Mouse (Mus musculus): ENCODE measurements around the gene Fbxw5. TPM values are rescaled to one million over a fixed set of nuclear protein-coding genes. Genes with fewer than 3 reads are reported as not detected.
A peak's percentile ranks its signal among the peaks of the same experiment; 100 is the strongest.
"Not testable (repeated sequence)": the region's sequence is repeated elsewhere in the genome, so short reads cannot be mapped to it uniquely, and the experiment has no call there.

Fbxw5 gene
- total and polyA plus RNA-seq, 2 experiments, result 18.6 to 18.8 TPM

- H3K9ac ChIP-seq (ENCODE audit: low read depth, low read length), result no peak overlapping the region
- H3K27me3 ChIP-seq (ENCODE audit: control insufficient read depth, insufficient read depth, low read length), result no peaks in the 10 kb centered on the region
- no peaks in the 10 kb centered on the region for H3K4me1 ChIP-seq (ENCODE audit: control insufficient read depth, insufficient read depth, low read length)
- TF ChIP-seq POLR2A (IDR thresholded peaks at IDR 0.05; ENCODE audit: extremely low read depth, insufficient read depth, low read length) (no peak), CTCF (IDR thresholded peaks at IDR 0.05; ENCODE audit: low read depth, low read length) (peak; percentile 81)
- H3K4me3 ChIP-seq (ENCODE audit: insufficient read depth, low read depth, low read length), result no peak overlapping the region
- H3K36me3 ChIP-seq (ENCODE audit: control insufficient read depth, insufficient read depth, low read length), result no peaks in the 10 kb centered on the region
- H3K27ac ChIP-seq (replicated peaks; ENCODE audit: insufficient read depth, low read depth, low read length), result no peak overlapping the region
- 28% methylated on average over 5 of the region's 5 CpGs for WGBS
- DNase-seq (ENCODE audit: extremely low read depth, low read depth, low spot score), result peak; percentile 63
- H3K79me2 ChIP-seq (ENCODE audit: control insufficient read depth, insufficient read depth, low read length), result peaks cover 2% of the 10 kb centered on the region
Observed at GRCm38 (mm10) chr2:25551186-25551585, 50.6 kb downstream of the Fbxw5 start.

DNA sequence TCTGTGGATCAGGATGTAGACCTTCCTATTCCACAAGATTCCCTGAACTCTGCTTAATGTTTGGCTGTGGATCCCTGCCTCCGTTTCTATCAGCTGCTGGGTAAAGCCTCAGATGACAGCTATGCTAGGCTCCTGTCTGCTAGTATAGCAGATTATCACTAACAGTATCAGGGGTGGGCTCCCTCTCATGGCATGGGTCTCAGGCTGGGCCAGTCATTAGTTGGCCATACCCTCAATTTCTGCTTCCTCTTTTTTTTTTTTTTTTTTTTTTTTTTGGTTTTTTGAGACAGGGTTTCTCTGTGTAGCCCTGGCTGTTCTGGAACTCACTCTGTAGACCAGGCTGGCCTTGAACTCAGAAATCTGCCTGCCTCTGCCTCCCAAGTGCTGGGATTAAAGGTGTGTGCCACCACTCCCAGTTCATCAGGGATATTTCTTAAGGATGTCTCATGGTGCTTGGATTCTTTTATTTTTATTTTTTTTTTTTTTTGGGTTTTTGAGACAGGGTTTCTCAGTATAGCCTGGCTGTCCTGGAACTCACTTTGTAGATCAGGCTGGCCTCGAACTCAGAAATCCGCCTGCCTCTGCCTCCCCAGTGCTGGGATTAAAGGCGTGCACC lies 52.7 kb downstream of the Fbxw5 start:
- not testable (repeated sequence) for DNase-seq (ENCODE audit: extremely low read depth, low read depth, low spot score)
- 95% methylated on average over 4 of the region's 4 CpGs for WGBS

More for the DNA sequence above, 52.7 kb downstream of the Fbxw5 start:
- not testable (repeated sequence) for H3K27me3 ChIP-seq (ENCODE audit: control insufficient read depth, insufficient read depth, low read length); H3K79me2 ChIP-seq (ENCODE audit: control insufficient read depth, insufficient read depth, low read length); H3K9ac ChIP-seq (ENCODE audit: low read depth, low read length); H3K4me1 ChIP-seq (ENCODE audit: control insufficient read depth, insufficient read depth, low read length); H3K4me3 ChIP-seq (ENCODE audit: insufficient read depth, low read depth, low read length); H3K27ac ChIP-seq (replicated peaks; ENCODE audit: insufficient read depth, low read depth, low read length); H3K36me3 ChIP-seq (ENCODE audit: control insufficient read depth, insufficient read depth, low read length)

Other genes with a start within 250 kb of the Fbxw5 start
Only the 30 nearest of the 36 such genes appear.
- not detected in 2 replicates for gene Lrrc26, start 210.8 kb upstream of the Fbxw5 start, total RNA-seq (2014; rRNA removed)
- 0.07 and 0.10 TPM in 2 replicates for gene Lrrc26, start 210.8 kb upstream of the Fbxw5 start, polyA plus RNA-seq (2012; rRNA removed)
- 0.07 TPM in 1 of 2 replicates, not detected in the other for gene Grin1, start 181.6 kb upstream of the Fbxw5 start, total RNA-seq (2014; rRNA removed)
- gene Grin1, start 181.6 kb upstream of the Fbxw5 start, polyA plus RNA-seq (2012; rRNA removed), result not detected in 2 replicates
- gene Man1b1, start 168.4 kb upstream of the Fbxw5 start, total RNA-seq (2014; rRNA removed), result 17.3 and 19.5 TPM in 2 replicates
- 8.1 TPM in 2 replicates for gene Man1b1, start 168.4 kb upstream of the Fbxw5 start, polyA plus RNA-seq (2012; rRNA removed)
- 26.9 and 30.1 TPM in 2 replicates for gene Dpp7, start 144.4 kb upstream of the Fbxw5 start, total RNA-seq (2014; rRNA removed)
- gene Dpp7, start 144.4 kb upstream of the Fbxw5 start, polyA plus RNA-seq (2012; rRNA removed), result 28.6 and 45.1 TPM in 2 replicates
- gene Uap1l1, start 135.1 kb upstream of the Fbxw5 start, total RNA-seq (2014; rRNA removed), result 3.3 and 5.4 TPM in 2 replicates
- 3.0 and 8.1 TPM in 2 replicates for gene Uap1l1, start 135.1 kb upstream of the Fbxw5 start, polyA plus RNA-seq (2012; rRNA removed)
- 0.47 TPM in 1 of 2 replicates, not detected in the other for gene Sapcd2, start 128.4 kb upstream of the Fbxw5 start, total RNA-seq (2014; rRNA removed)
- gene Sapcd2, start 128.4 kb upstream of the Fbxw5 start, polyA plus RNA-seq (2012; rRNA removed), result not detected in 2 replicates
- 0.87 and 0.92 TPM in 2 replicates for gene Entpd2, start 104.9 kb upstream of the Fbxw5 start, total RNA-seq (2014; rRNA removed)
- gene Entpd2, start 104.9 kb upstream of the Fbxw5 start, polyA plus RNA-seq (2012; rRNA removed), result 5.6 and 9.7 TPM in 2 replicates
- gene Npdc1, start 101.4 kb upstream of the Fbxw5 start, total RNA-seq (2014; rRNA removed), result 1.7 and 3.6 TPM in 2 replicates
- gene Npdc1, start 101.4 kb upstream of the Fbxw5 start, polyA plus RNA-seq (2012; rRNA removed), result 8.4 and 8.9 TPM in 2 replicates
- 0.13 TPM in 1 of 2 replicates, not detected in the other for gene Fut7, start 77.5 kb upstream of the Fbxw5 start, total RNA-seq (2014; rRNA removed)
- gene Fut7, start 77.5 kb upstream of the Fbxw5 start, polyA plus RNA-seq (2012; rRNA removed), result 0.07 and 0.21 TPM in 2 replicates
- gene Abca2, start 72.0 kb upstream of the Fbxw5 start, total RNA-seq (2014; rRNA removed), result 11.1 and 13.4 TPM in 2 replicates
- gene Abca2, start 72.0 kb upstream of the Fbxw5 start, polyA plus RNA-seq (2012; rRNA removed), result 40.9 and 48.7 TPM in 2 replicates
- 0.18 and 0.54 TPM in 2 replicates for gene Clic3, start 43.9 kb upstream of the Fbxw5 start, total RNA-seq (2014; rRNA removed)
- 6.2 and 9.2 TPM in 2 replicates for gene Clic3, start 43.9 kb upstream of the Fbxw5 start, polyA plus RNA-seq (2012; rRNA removed)
- 30.6 and 36.8 TPM in 2 replicates for gene Paxx, start 39.7 kb upstream of the Fbxw5 start, total RNA-seq (2014; rRNA removed)
- 173 and 181 TPM in 2 replicates for gene Paxx, start 39.7 kb upstream of the Fbxw5 start, polyA plus RNA-seq (2012; rRNA removed)
- 7.7 and 8.9 TPM in 2 replicates for gene Ptgds, start 30.7 kb upstream of the Fbxw5 start, total RNA-seq (2014; rRNA removed)
- gene Ptgds, start 30.7 kb upstream of the Fbxw5 start, polyA plus RNA-seq (2012; rRNA removed), result 18.7 and 40.2 TPM in 2 replicates
- 0.40 TPM in 1 of 2 replicates, not detected in the other for gene Lcn12, start 6.8 kb upstream of the Fbxw5 start, total RNA-seq (2014; rRNA removed)
- 0.25 and 0.27 TPM in 2 replicates for gene Lcn12, start 6.8 kb upstream of the Fbxw5 start, polyA plus RNA-seq (2012; rRNA removed)
- 589 and 721 TPM in 2 replicates for gene C8g, start 969 bp downstream of the Fbxw5 start, total RNA-seq (2014; rRNA removed)
- 881 and 939 TPM in 2 replicates for gene C8g, start 969 bp downstream of the Fbxw5 start, polyA plus RNA-seq (2012; rRNA removed)
- gene Traf2, start 46.2 kb downstream of the Fbxw5 start, total RNA-seq (2014; rRNA removed), result 4.0 and 5.2 TPM in 2 replicates
- gene Traf2, start 46.2 kb downstream of the Fbxw5 start, polyA plus RNA-seq (2012; rRNA removed), result 7.0 and 9.9 TPM in 2 replicates
- 206 and 247 TPM in 2 replicates for gene Edf1, start 57.1 kb downstream of the Fbxw5 start, total RNA-seq (2014; rRNA removed)
- gene Edf1, start 57.1 kb downstream of the Fbxw5 start, polyA plus RNA-seq (2012; rRNA removed), result 153 and 186 TPM in 2 replicates
- gene Mamdc4, start 74.1 kb downstream of the Fbxw5 start, total RNA-seq (2014; rRNA removed), result 7.5 and 7.8 TPM in 2 replicates
- gene Mamdc4, start 74.1 kb downstream of the Fbxw5 start, polyA plus RNA-seq (2012; rRNA removed), result 1.5 and 2.0 TPM in 2 replicates
- 6.7 and 8.2 TPM in 2 replicates for gene Phpt1, start 74.5 kb downstream of the Fbxw5 start, total RNA-seq (2014; rRNA removed)
- 38.3 and 39.4 TPM in 2 replicates for gene Phpt1, start 74.5 kb downstream of the Fbxw5 start, polyA plus RNA-seq (2012; rRNA removed)
- not detected in 2 replicates for gene Ajm1, start 81.0 kb downstream of the Fbxw5 start, total RNA-seq (2014; rRNA removed)
- gene Ajm1, start 81.0 kb downstream of the Fbxw5 start, polyA plus RNA-seq (2012; rRNA removed), result 0.06 and 0.07 TPM in 2 replicates
- gene Rabl6, start 107.8 kb downstream of the Fbxw5 start, total RNA-seq (2014; rRNA removed), result 11.7 and 15.4 TPM in 2 replicates
- 20.6 and 29.6 TPM in 2 replicates for gene Rabl6, start 107.8 kb downstream of the Fbxw5 start, polyA plus RNA-seq (2012; rRNA removed)
- under 0.01 and 0.07 TPM in 2 replicates for gene Ccdc183, start 116.9 kb downstream of the Fbxw5 start, total RNA-seq (2014; rRNA removed)
- 0.06 TPM in 1 of 2 replicates, not detected in the other for gene Ccdc183, start 116.9 kb downstream of the Fbxw5 start, polyA plus RNA-seq (2012; rRNA removed)
- gene Tmem141, start 121.3 kb downstream of the Fbxw5 start, total RNA-seq (2014; rRNA removed), result 40.0 and 40.9 TPM in 2 replicates
- 28.5 and 30.9 TPM in 2 replicates for gene Tmem141, start 121.3 kb downstream of the Fbxw5 start, polyA plus RNA-seq (2012; rRNA removed)
- 35.4 and 63.2 TPM in 2 replicates for gene Fcna, start 127.3 kb downstream of the Fbxw5 start, total RNA-seq (2014; rRNA removed)
- 27.1 and 36.5 TPM in 2 replicates for gene Fcna, start 127.3 kb downstream of the Fbxw5 start, polyA plus RNA-seq (2012; rRNA removed)
- gene Lcn8, start 152.4 kb downstream of the Fbxw5 start, total RNA-seq (2014; rRNA removed), result not detected in 2 replicates
- gene Lcn8, start 152.4 kb downstream of the Fbxw5 start, polyA plus RNA-seq (2012; rRNA removed), result not detected in 2 replicates
- not detected in 2 replicates for gene Lcn5, start 157.2 kb downstream of the Fbxw5 start, total RNA-seq (2014; rRNA removed)
- not detected in 2 replicates for gene Lcn5, start 157.2 kb downstream of the Fbxw5 start, polyA plus RNA-seq (2012; rRNA removed)
- gene Lcn6, start 176.0 kb downstream of the Fbxw5 start, total RNA-seq (2014; rRNA removed), result not detected in 2 replicates
- gene Lcn6, start 176.0 kb downstream of the Fbxw5 start, polyA plus RNA-seq (2012; rRNA removed), result not detected in 2 replicates
- not detected in 2 replicates for gene Lcn10, start 182.0 kb downstream of the Fbxw5 start, total RNA-seq (2014; rRNA removed)
- gene Lcn10, start 182.0 kb downstream of the Fbxw5 start, polyA plus RNA-seq (2012; rRNA removed), result not detected in 2 replicates
- not detected in 2 replicates for gene Obp2a, start 199.3 kb downstream of the Fbxw5 start, total RNA-seq (2014; rRNA removed)
- gene Obp2a, start 199.3 kb downstream of the Fbxw5 start, polyA plus RNA-seq (2012; rRNA removed), result not detected in 2 replicates
- 1.0 and 1.9 TPM in 2 replicates for gene Bmyc, start 206.0 kb downstream of the Fbxw5 start, total RNA-seq (2014; rRNA removed)
- 4.7 and 6.8 TPM in 2 replicates for gene Bmyc, start 206.0 kb downstream of the Fbxw5 start, polyA plus RNA-seq (2012; rRNA removed)

All from liver, adult 2 months (tissue).